Mouse (Mus musculus): ENCODE measurements around the gene Dnm3.

The Dnm3 gene

DNA sequence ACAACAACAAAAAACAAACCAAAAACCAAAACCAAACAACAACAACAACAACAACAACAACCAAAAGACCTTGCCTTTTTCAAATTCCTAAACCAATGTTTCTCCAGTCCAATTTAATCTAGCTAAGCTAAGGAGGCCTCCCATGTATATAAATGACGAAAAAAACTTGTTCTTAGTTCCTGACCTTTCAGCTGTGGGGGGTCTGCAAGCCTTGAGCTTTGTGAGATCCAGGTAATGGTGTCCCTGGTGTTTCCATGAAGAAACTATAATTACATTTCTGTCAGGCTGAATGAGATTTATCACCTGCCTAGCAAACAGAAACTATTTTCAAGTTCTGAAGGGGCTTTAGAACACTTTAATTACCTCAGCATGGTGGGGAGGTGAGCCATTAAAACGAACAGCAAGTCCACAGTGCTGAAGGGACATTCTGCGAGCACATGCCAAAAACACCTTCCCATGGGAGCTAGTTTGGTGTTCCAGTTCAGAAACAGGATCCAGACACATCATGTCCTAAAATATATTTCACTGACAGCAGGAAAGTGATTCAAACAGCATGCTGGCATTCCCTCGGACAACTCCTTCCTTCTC is 493.8 kb downstream of the Dnm3 start:
- no peak for DNase-seq (ENCODE audit: low spot score)

DNA sequence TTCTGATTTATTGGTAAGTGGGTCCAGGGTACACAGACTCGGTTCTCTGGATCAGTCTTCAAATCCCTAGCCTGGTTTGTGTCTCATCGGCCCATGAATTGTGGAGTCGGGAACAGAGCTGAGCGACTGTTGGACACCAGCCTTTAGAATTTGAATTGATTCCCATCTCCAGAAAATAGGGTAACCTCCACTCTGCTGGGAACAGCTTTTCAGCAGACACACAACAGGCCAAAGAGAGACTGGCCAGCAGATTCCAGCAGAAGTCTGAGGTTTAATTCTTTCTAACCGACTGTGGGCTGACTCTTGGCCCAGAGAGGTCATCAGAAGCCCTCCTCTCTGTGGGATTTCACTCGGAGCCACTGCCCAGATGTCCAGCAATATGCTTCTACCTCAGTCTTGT is 494.4 kb downstream of the Dnm3 start:
- DNase-seq (ENCODE audit: low spot score), result no peak

DNA sequence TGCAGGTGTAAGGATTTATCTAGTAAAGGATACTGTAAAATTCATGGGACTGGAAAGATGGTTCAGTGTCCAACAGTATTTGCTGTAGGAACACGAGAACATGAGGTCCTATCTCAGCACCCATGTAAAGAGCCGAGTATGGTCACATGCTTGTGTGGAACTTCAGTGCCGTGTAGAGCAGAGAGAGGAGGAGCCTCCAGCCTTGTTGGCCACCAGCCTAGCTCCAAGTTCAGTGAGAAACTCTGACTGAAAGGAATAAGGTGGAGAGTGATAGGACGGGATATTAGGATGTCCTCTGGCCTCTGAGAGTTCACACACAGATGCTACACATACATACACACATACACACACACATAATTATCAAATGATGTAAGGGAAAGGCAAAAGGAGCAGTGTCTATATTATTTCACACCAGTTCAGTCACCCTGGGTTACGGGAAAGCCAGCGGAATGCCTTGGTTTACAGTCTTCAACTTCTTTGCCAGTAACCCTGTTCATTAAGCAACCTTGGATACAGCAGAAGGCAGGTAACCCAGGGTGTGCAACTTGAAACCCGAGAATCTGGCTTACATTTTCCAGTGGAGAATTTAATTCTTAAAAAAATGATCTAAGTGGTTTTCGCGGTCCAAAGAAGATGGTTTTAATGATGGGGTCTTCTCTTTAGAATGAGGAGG is 497.1 kb downstream of the Dnm3 start:
- no peak for DNase-seq (ENCODE audit: low spot score)

DNA sequence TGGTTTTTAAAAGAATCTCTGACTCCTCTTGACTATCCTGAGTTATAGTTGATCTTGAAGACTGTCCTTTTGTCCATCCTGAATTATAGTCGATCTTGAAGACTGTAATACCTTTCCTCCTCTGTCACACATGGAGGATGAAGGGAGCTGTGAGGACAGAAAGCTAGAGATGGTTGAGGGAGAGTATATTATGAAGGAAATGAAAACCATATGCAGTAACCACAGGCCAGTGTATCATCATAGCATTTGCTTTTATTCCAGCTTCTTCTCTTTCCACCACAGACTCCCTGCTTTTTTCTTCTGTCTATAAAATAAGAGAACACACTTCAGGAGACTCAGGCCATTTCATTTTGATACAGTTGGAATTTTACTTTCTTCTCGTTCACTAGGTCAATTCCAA is 497.8 kb downstream of the Dnm3 start:
- no peak for DNase-seq (ENCODE audit: low spot score)

DNA sequence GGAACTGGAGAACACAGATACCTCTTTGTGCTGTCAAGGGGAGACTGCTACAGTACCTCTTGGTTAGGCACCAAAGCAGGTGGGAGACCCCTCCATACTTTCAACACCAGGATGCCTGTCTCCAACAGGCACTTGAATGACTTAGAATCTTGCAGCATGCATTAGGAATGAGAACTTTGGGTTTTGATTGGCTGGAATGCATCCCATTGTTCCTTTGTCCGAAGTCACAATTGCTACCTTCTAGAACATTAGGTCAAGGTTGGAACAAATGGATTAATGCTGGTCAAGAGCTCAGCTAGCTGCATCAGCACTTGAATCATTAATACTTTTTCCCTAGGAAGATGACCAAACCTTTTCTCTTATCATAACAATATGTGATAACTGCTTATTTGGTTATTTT is 498.3 kb downstream of the Dnm3 start, which contains the start of gene 4930558K02Rik:
Gene 4930558K02Rik (minus strand): TSS at position 101 of the 400 bp plus-strand sequence.
- no peak for DNase-seq (ENCODE audit: low spot score)

DNA sequence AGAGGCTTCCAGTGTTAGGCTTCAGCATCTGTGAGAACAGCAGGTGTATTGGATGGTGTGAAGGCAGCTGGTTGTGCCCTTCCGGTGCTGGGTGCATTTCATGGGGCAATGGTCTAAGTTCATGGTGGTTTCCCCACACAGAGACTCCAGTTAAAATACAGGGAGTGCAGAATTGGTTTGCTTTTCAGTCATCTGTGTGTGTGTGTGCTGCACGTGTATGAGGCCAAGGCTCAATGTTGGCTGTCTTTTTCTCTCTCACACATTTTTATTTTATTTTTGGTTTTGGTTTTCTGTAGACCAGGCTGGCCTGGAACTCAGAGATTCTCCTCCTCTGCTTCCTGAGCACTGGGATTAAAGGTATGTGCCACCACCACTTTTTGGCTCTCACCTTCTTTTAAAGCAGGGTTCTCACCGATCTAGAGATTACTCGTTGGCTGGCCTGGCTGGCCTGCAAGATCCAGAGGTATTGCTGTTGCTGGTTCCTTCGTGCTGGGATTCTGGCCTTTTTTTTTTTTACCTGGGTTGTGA is 499.6 kb downstream of the Dnm3 start:
- no peak for DNase-seq (ENCODE audit: low spot score)

DNA sequence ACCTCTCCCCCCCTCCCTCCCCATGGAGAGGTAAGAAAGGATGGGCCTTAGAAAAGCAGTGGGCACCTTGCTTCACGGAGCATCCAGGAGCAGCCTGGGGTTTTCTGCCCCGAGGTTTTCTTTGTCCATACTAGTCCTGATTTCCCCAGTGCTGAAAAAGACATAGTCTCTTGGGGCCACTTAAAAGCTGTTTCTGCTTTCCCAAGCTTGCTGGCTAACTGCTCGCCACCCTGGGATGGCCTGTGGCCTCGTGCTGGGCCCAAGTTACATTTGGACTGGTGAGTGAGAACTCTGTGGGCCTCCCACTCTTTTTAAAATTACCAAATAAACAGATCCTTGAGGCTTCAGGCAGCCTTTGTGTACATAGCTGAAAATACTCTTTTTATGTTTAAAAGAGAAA is 500.5 kb downstream of the Dnm3 start:
- DNase-seq (ENCODE audit: low spot score), result no peak

DNA sequence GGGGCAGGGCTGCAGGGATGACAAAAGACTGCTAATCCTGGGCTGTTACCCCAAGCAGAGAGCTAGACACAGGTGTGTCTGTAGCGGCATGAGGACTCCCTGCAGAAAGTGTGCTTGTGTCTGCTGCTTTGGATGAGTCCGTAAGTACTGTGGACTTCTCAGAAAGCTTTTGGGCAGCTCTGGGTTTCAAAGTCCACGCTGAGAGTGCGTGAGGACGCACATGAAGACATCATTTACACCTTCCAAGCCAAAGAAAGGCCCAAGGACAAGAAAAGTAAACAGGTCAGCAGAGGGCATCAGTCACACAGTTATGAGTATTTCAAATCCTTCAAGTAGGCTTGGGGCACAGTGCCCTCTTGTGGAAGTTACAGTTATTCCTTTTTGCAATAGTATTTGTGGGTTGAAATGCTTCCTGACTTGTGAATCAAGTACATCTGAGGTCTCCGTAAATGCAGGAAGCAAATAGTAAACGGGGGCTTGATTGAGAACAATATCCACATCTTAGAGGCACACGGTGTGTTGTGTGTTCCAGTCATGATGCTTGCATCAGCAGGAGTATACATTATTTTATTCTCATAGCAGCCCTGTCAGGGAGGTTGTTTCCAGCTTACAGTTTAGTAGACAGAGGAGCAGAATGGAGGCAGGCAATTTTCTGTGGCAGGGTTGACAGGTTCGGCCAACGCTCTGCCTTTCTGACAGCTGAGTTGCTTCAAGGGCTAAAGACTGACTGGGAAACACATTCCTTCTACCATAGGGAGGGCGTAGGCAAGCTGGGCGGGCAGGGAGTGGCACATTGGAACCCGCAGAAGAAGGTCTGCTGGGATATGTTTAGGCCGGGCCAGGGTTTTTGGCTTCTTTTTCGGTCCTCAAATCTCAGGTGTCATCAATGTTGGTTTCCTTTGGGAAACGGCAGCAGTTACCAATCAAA is 501.3 kb downstream of the Dnm3 start:
- peak; percentile 87 for DNase-seq (ENCODE audit: low spot score)

DNA sequence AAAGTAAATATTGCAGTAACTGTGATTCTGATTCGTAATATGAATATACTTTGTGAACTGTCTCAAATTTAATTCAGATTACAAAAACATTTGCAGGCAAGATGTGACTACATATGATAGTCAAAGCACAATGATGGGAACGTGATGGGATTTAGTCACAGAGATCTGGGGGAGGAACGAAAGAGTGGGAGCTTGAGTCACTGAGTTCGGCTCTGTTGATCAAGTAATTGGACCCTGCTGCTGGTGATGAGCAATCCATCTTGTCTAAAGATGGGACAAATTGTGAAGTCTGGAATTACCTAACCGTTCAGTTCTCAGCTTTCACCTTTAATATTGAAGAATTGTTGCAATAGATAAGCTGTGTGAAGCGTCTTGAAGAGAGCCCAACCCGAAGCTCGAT is 505.6 kb downstream of the Dnm3 start:
- DNase-seq (ENCODE audit: low spot score), result no peak

DNA sequence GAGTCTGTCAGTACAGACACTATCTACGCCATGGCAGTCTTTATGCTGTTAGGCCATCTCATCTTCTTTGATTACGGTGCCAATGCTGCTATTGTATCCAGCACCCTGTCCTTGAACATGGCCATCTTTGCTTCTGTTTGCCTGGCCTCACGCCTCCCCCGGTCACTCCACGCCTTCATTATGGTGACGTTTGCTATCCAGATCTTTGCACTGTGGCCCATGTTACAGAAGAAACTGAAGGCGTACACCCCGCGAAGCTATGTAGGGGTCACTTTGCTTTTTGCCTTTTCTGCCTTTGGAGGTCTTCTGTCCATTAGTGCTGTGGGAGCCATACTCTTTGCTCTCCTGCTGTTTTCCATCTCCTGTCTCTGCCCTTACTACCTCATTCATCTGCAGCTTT is 507.0 kb downstream of the Dnm3 start:
- DNase-seq (ENCODE audit: low spot score), result no peak

DNA sequence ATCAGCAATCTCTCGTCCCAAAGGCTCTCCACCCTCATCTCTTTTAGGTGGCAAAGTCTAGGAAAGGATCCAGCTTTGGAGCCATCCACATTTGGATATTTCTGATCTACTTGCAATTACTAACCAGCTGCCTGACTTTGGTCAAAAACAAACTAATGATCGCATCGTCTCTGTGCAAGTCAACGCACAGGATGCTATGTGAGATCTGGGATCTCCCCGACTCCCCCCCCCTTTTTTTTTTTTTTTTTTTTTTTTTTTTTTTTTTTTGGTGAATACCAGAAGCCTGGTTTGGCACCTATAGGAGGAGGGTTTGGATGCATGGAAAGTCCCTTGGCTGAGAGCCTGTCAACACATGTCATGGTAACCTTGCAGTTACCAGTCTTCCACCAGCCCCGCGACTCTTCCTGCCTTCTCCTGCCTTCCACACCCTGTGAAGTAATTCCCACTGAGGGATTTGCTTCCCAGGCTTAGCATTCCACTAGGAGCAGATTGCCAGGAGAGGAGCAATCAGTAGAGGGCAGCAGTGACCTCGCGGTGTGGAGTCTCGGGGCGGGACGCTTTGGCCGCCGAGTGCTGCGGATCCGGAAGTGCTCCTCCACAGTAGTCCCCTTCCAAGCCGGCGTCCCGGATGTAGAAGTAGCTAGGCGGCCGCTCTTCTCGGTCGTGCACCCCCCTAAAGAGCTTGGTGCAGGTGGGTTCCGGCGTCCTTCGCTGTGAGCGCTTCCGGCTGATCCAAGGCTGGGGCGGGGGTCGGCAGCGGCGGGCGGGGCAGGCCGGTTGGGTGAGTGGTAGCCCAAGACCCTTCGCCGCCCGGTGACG is 509.0 kb downstream of the Dnm3 start, which contains the start of gene Pigc:
Gene Pigc (plus strand): TSS at position 598 of the 819 bp plus-strand sequence.
- peak; percentile 96 for DNase-seq (ENCODE audit: low spot score)

DNA sequence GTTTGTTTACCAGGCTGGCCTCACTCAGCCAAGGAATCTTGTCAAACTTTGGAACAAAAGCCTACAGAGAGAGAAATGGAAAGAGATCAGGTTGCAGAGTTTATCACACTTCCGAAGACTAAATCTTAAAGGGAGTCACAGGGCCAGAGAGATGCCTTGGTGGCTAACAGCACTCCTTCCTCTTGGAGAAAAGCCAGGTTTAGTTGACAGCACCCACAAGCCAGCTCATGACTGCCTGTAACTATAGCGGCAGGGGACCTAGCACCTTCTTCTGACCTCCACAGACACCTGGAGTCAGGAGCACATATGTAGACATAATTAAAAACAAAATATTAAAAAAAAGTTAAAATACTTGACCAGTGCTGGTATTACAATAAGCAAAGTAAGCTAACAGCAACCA is 509.9 kb downstream of the Dnm3 start:
- no peak for DNase-seq (ENCODE audit: low spot score)

DNA sequence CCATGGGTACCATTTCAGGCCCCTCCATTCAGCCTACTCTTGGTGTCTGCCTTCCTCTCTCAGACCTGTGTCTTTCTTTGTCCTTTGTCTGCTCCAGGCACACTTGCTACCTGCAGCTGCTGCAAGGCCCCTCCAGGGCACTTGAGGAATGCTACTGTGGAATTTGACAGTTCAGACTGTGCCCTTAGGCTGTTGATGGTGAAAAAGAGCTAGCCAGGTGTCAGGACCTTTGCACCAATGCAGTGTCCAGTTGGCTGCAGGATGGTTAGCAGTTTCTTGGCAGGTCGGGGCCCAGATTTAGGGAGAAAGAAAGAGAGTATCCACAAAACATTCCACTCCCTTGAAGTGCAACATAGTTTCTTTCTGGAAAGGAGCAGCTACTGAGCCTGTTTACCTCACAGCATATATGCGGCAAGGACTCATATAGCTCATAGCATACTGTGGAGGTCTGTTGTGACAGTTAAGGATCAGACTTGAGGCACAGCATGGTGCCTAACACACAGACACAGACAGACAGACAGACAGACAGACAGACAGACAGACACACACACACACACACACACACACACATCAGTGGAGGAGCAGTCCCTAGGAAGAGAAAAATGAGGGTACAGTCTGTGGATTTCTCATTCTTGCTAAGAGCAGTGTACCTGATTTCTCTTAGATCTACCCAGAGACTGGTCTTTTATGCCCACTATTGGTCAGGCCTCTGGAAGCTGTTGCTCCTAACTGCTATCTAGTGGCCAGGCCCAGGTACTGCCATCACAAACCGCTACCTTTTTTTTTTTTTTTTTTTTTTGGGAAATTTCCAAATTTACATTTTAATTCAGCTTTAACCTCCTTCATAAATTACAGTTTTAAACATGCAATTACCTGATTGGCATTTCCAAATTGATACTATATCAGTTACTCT is 515.1 kb downstream of the Dnm3 start:
- no peak for DNase-seq (ENCODE audit: low spot score)

DNA sequence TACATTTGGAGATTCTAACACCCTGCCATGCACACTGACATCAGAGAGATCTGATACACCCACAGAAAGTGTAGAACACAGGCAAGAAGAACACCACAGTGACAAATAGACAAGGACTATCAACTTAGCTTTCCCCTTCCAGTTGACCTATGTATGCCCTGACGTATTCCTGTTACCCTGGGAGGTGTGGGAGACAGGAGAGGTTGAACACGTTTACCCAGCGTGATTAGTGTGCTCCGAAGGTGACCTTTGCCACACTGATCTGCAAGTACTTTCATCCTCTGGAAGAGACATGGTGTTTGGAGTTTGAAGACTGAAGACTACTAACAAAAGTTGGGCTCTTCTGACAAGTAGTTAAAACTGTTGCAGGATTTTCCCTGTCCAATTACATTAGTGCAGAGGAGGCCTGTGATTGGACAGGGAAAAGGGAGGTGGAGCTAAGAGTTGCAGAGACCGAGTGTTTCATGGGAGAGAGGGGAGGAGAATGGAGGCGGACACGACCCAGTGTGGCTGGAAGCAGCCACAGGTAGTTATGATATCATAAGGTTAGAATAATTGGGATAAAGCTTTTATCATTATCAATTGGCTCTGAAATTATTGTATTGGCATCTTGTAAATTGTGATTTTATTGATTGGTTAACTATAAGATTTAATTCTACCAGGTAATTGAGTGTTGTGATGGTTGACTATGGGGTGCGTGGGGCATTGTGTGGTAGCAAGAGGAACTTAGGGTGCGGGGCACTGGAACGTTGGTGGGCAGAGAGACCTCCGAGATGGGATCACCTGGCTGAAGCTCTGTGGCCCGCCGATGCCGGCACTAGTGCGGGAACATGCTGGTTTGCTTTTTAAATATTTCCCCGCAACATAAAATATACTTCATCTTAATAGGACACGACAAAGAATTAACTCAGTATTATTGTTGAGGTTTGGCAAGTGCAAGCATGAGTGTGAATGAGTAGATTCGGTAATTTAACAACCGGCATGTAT is 519.6 kb downstream of the Dnm3 start:
- DNase-seq (ENCODE audit: low spot score), result no peak

DNA sequence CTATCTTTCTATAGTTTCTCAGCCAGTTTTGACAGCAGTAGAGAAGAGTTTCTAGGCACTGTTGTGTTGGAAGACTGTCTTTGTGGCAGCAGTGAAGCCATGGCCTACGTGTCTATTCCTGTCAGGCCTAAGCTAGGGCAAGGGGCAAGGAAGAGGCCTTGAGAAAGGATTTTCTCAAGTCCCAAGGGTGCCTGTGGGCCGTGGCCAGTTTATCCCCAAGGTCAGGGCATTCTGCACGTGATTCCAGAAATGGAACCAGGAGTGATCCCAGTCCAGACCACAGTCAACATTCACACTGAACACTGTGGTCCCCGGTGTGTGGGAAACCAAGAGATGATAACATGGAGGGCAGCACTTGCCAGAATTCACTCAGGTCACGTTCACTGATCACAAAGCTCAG is 522.0 kb downstream of the Dnm3 start:
- no peak for DNase-seq (ENCODE audit: low spot score)

DNA sequence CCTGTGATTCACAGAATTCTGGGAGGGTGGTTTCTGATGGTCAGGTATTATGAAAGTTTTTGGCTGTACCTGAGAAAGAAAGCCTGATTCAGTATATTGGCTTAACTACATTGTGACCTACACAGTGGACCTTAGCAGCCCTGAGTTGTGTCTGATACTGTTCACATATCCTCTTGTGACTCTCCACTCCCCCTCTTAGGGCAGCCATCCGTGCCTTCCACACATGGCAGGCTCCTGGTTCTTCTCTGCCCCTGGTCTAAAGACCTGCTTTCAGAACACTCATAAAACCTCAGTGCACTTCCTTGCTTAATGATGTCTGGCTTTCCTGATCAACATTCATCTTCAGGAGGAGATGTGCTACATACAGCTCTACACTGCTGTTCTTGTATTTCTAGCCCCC is 525.2 kb downstream of the Dnm3 start:
- DNase-seq (ENCODE audit: low spot score), result no peak

DNA sequence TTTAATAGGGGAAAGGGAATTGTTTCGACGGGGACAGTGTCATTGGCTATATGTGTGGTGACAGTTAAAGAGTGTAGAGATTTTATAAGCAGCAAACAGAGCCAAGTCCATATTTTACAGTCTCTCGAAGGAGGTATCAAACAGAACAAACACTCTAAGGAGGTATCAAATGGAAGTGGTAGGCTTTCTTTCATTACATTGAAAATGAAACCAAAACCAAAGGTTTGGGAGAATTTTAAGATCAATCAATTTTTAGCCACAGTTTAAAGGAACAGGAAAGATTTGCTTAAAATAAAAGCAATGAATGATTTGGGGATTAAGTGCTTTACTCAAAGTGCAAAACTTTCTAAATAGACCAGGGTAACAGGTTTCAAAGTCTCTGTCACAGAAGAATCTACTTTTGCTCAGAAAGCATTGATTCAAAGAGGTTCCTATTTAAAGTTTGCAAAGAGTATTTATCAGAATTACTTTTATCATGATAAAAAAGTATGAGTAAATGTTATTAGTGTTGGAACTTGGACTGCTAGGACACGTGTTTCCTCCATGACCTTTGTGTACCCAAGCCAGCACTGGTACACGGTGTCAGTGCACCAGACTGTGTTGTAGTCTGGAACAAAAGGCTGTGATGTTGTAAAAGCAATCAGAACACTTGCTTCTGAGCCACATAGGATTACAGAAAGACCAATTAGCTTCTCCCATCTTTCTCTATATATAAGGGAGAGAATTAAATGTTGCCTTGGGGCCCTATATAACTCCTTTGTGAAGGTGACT is 526.6 kb downstream of the Dnm3 start:
- DNase-seq (ENCODE audit: low spot score), result no peak

DNA sequence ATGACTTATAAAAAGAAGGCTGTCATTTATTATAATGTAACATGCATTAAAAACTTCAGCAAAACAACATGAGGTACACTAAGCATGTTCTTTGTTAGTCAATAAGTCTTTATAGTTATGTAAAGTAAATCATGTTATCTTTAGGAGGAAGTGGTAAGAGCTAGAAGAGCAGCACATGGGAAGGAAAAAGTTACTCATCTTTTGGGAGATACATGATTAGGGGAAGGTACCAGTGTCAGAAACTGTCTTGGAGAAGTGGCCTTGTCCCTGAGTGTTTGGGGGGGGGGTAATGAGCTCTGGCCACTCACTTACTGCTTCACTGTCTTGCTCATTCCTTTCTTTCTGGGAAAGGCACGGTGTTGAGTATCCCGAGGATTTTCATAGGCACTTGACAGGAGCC is 535.8 kb downstream of the Dnm3 start:
- no peak for DNase-seq (ENCODE audit: low spot score)
